Mouse (Mus musculus) brown adipose tissue, adult 24 weeks (tissue): ENCODE results near the gene Rab39. TPM values are rescaled to one million over a fixed set of nuclear protein-coding genes. Genes with fewer than 3 reads are reported as not detected.

Experiments
- H3K27ac ChIP-seq: fragments of 200-500 bp; replicated peaks from 2 replicates; pipeline ENCODE4 v1.5.1; 2012; ENCODE audit warnings: low read depth, mild to moderate bottlenecking, low read length
- H3K4me1 ChIP-seq: fragments of 200-500 bp; 2 replicates; pipeline ENCODE4 v1.6.1; 2012; ENCODE audit warnings: low read length, mixed read lengths; ENCODE audit not compliant: control insufficient read depth, insufficient read depth, insufficient read length
- H3K4me3 ChIP-seq: fragments of 200-500 bp; 2 replicates; pipeline ENCODE4 v1.5.1; 2012; ENCODE audit warnings: low read depth, mild to moderate bottlenecking, low read length, moderate library complexity; ENCODE audit not compliant: insufficient read depth
- polyA plus RNA-seq: library from polyadenylated mRNA; stranded (reverse); fragments of >200 nt; gene quantifications from 2 replicates; pipeline ENCODE4 v1.2.4, GENCODE M21; 2012; ENCODE audit not compliant: missing spikeins, insufficient read depth, insufficient read length

Rab39 gene
- polyA plus RNA-seq, 1 experiment, result not detected

GRCm38 (mm10) chr9:53667020-53667669, 38.9 kb downstream of the Rab39 start:
- H3K4me3 ChIP-seq, result peak overlapping the region; percentile 94
- peak overlapping the region; percentile 91 for H3K27ac ChIP-seq
- H3K4me1 ChIP-seq, result peaks cover 5% of the 10 kb centered on the region; the same call in 1 of the 2 replicates

DNA sequence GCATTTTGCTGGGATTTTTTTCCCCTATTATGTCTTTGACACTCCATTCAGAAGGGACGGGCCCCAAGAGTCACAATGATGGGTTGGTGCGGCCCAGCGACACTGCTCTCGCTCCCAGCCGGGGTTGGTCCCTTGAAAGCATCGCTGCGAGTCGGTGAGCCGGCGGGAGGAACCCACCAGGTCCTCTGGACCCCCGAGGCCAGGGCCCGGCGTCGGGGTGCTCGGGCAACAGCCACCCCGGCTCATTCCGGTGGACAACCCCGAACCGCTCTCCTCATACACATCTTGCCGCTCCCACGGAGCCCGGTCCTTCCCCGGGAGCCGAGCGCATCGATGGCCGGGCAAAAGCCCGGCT, 39.4 kb downstream of the Rab39 start:
- peak overlapping the region; percentile 75 for H3K27ac ChIP-seq
- H3K4me3 ChIP-seq, result peak overlapping the region; percentile 94
- peaks cover 5% of the 10 kb centered on the region; the same call in 1 of the 2 replicates for H3K4me1 ChIP-seq

GRCm38 (mm10) chr9:53665428-53665827, 40.6 kb downstream of the Rab39 start:
- H3K27ac ChIP-seq, result no peak overlapping the region
- peaks cover 5% of the 10 kb centered on the region; the same call in 1 of the 2 replicates for H3K4me1 ChIP-seq
- peak overlapping the region; percentile 14; the same call in 1 of the 2 replicates for H3K4me3 ChIP-seq

- H3K27ac ChIP-seq, result no peak overlapping the region
- no peak overlapping the region for H3K4me3 ChIP-seq
- peaks cover 5% of the 10 kb centered on the region; the same call in 1 of the 2 replicates for H3K4me1 ChIP-seq
Observed at GRCm38 (mm10) chr9:53664819-53665218, 41.2 kb downstream of the Rab39 start.

DNA sequence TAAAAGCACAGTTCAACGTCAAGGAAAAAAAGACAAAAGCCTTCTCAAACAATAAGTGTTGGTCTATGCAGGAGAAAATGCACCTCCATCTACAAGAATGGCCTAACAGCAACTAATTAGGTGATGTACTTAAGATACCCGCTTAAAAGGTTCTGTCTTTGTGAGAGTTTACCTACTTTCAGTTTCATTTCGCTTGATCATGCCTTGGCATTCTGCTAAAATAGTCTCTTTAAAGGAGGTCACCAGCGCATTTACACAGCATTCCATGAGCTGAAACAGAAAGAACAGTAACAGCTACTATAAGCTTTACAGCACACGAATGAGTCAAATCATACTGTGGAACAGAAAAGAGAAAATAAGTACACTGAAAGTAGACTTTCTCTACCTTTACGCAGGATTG, 71.2 kb downstream of the Rab39 start:
- H3K4me1 ChIP-seq, result no peaks in the 10 kb centered on the region
- no peak overlapping the region for H3K27ac ChIP-seq
- no peak overlapping the region for H3K4me3 ChIP-seq

Other genes starting within 250 kb of the Rab39 start
- gene Atm, start 169.5 kb downstream of the Rab39 start, polyA plus RNA-seq, result 3.9 and 6.0 TPM in 2 replicates
- 2.4 and 2.5 TPM in 2 replicates for gene Npat, start 169.2 kb downstream of the Rab39 start, polyA plus RNA-seq
- 808 and 1,072 TPM in 2 replicates for gene Acat1, start 95.8 kb downstream of the Rab39 start, polyA plus RNA-seq
- gene Cul5, start 36.2 kb downstream of the Rab39 start, polyA plus RNA-seq, result 15.1 and 20.1 TPM in 2 replicates
- gene Slc35f2, start 65.3 kb upstream of the Rab39 start, polyA plus RNA-seq, result not detected in 2 replicates
- 1.5 and 1.6 TPM in 2 replicates for gene Sln, start 143.9 kb upstream of the Rab39 start, polyA plus RNA-seq